In genomic region chr13:80695549-80696150, GRCm38 (mm10) we compare ENCODE assay signal across 22 mouse cellular contexts.
A peak's percentile ranks its signal among the peaks of the same experiment; 100 is the strongest.
DNase-seq lines count a peak whose midpoint lies in the region; ATAC-seq and TF ChIP-seq lines count a peak whose summit lies in the region.
"Had no signal": no experiment of that assay in that cellular context is flagged by ENCODE, and none has a peak within 500 bp of the region (broad histone marks: within the 10 kb centered on the region; RNA-seq: fewer than 3 reads in every experiment).

No protein-coding gene starts in this region.

- no peaks in the 10 kb centered on the region for H3K9me3 ChIP-seq in kidney, embryonic 14.5 days (ENCODE audit: control insufficient read depth, low read length)
- no peaks in the 10 kb centered on the region for H3K9me3 ChIP-seq in kidney, embryonic 15.5 days (replicated peaks)
- no peaks in the 10 kb centered on the region for H3K9me3 ChIP-seq in kidney, embryonic 16.5 days (ENCODE audit: low read length)
- no peaks in the 10 kb centered on the region for H3K9me3 ChIP-seq in kidney, postnatal 0 days (replicated peaks; ENCODE audit: low read length)
- H3K9me3 ChIP-seq: G1E had no signal

- H3K4me2 ChIP-seq in kidney, embryonic 14.5 days (replicated peaks; ENCODE audit: low read depth, low read length) = no peak overlapping the region
- no peak overlapping the region for H3K4me2 ChIP-seq in kidney, embryonic 15.5 days
- no peak overlapping the region for H3K4me2 ChIP-seq in kidney, embryonic 16.5 days (replicated peaks; ENCODE audit: low read depth, low read length)
- H3K4me2 ChIP-seq in kidney, postnatal 0 days (ENCODE audit: low read length) = no peak overlapping the region

- no peaks in the 10 kb centered on the region for H3K36me3 ChIP-seq in kidney, embryonic 14.5 days (ENCODE audit: control insufficient read depth, insufficient read depth, low read length)
- H3K36me3 ChIP-seq in kidney, embryonic 15.5 days = no peaks in the 10 kb centered on the region
- H3K36me3 ChIP-seq in kidney, embryonic 16.5 days (ENCODE audit: insufficient read depth, low read length) = no peaks in the 10 kb centered on the region
- H3K36me3 ChIP-seq in kidney, postnatal 0 days (ENCODE audit: insufficient read depth, low read length) = no peaks in the 10 kb centered on the region
- H3K36me3 ChIP-seq: G1E had no signal

- WGBS in kidney, embryonic 14.5 days = 11% methylated on average over 1 of the region's 1 CpGs
- 27% methylated on average over 1 of the region's 1 CpGs for WGBS in kidney, embryonic 15.5 days
- WGBS in kidney, embryonic 16.5 days = 42% methylated on average over 1 of the region's 1 CpGs
- 32% methylated on average over 1 of the region's 1 CpGs for WGBS in kidney, postnatal 0 days

- H3K4me1 ChIP-seq in kidney, embryonic 14.5 days (ENCODE audit: control insufficient read depth, insufficient read depth, low read length) = no peaks in the 10 kb centered on the region
- H3K4me1 ChIP-seq in kidney, embryonic 15.5 days = no peaks in the 10 kb centered on the region
- no peaks in the 10 kb centered on the region for H3K4me1 ChIP-seq in kidney, embryonic 16.5 days (ENCODE audit: insufficient read depth, low read length)
- no peaks in the 10 kb centered on the region for H3K4me1 ChIP-seq in kidney, postnatal 0 days (replicated peaks; ENCODE audit: insufficient read depth, low read length)

- DNase-seq in kidney, adult 8-10 months = no peak
- no peak for DNase-seq in kidney, postnatal 25 days
- DNase-seq in kidney, adult 9 months = no peak
- DNase-seq in kidney, postnatal 0 days (ENCODE audit: low spot score) = peak; percentile 53
- DNase-seq in kidney, postnatal 4 days = no peak
- DNase-seq: adrenal gland, adult 2 months; adrenal gland, adult 8-10 months; adrenal gland, postnatal 10 days; adrenal gland, postnatal 14 days; adrenal gland, postnatal 25 days; adrenal gland, postnatal 36 days; B cell, adult 2 months; cerebellum, adult 11 months; cerebellum, adult 11-12 months had no signal

- H3K27ac ChIP-seq in kidney, embryonic 14.5 days (ENCODE audit: low read depth, low read length) = no peak overlapping the region
- 0 out of 2 replicates have a peak overlapping the region, but pooled peaks have one; percentile 9 for H3K27ac ChIP-seq in kidney, embryonic 15.5 days
- H3K27ac ChIP-seq in kidney, embryonic 16.5 days (ENCODE audit: low read length) = no peak overlapping the region
- no peak overlapping the region for H3K27ac ChIP-seq in kidney, postnatal 0 days

- H3K9ac ChIP-seq in kidney, embryonic 14.5 days (ENCODE audit: low read depth, low read length) = no peak overlapping the region
- H3K9ac ChIP-seq in kidney, embryonic 15.5 days = no peak overlapping the region
- H3K9ac ChIP-seq in kidney, embryonic 16.5 days (replicated peaks; ENCODE audit: low read length) = no peak overlapping the region
- no peak overlapping the region for H3K9ac ChIP-seq in kidney, postnatal 0 days (ENCODE audit: low read depth, low read length)

- H3K27me3 ChIP-seq in kidney, embryonic 14.5 days (ENCODE audit: control insufficient read depth, insufficient read depth, low read length) = no peaks in the 10 kb centered on the region
- H3K27me3 ChIP-seq in kidney, embryonic 15.5 days = no peaks in the 10 kb centered on the region
- no peaks in the 10 kb centered on the region for H3K27me3 ChIP-seq in kidney, embryonic 16.5 days (ENCODE audit: insufficient read depth, low read length)
- H3K27me3 ChIP-seq in kidney, postnatal 0 days (ENCODE audit: insufficient read depth, low read length) = no peaks in the 10 kb centered on the region
- H3K27me3 ChIP-seq: CH12.LX had no signal

- H3K4me3 ChIP-seq in kidney, embryonic 14.5 days (ENCODE audit: low read length) = no peak overlapping the region
- no peak overlapping the region for H3K4me3 ChIP-seq in kidney, embryonic 15.5 days (replicated peaks)
- no peak overlapping the region for H3K4me3 ChIP-seq in kidney, embryonic 16.5 days (ENCODE audit: low read length)
- no peak overlapping the region for H3K4me3 ChIP-seq in kidney, postnatal 0 days (replicated peaks; ENCODE audit: low read depth, low read length)

- peak; percentile 94 for ATAC-seq in kidney, embryonic 14.5 days (ENCODE audit: low FRiP score, low TSS enrichment)
- ATAC-seq in kidney, embryonic 15.5 days (replicated peaks; ENCODE audit: low FRiP score) = peak; percentile 94
- ATAC-seq in kidney, embryonic 16.5 days (ENCODE audit: low FRiP score, low TSS enrichment) = peak; percentile 92
- ATAC-seq in kidney, postnatal 0 days (replicated peaks; ENCODE audit: low FRiP score, low read depth) = peak; percentile 65; the same call in 1 of the 2 replicates
- ATAC-seq: activated CD4-positive, CD25-positive, alpha-beta regulatory T cell, adult 4 months; CD4-positive, CD25-positive, alpha-beta regulatory T cell, adult 4 months; Patski had no signal

- TF ChIP-seq CTCF in kidney, postnatal 0 days (IDR thresholded peaks at IDR 0.05; ENCODE audit: low read depth) = no peak
